Mouse (Mus musculus) bone marrow, adult 2 months (tissue): ENCODE results near the gene Slc13a4.

Experiments used
- CTCF ChIP-seq: fragments of 200-500 bp; IDR thresholded peaks from 2 replicates; pipeline ENCODE4 v1.5.1; 2011; ENCODE audit warnings: low read length, control low read depth; ENCODE audit not compliant: control insufficient read depth, insufficient read depth
- POLR2A ChIP-seq: fragments of 200-500 bp; IDR thresholded peaks from 2 replicates; pipeline ENCODE4 v1.6.1; 2011; ENCODE audit warnings: low read depth, mild to moderate bottlenecking, control low read depth, low read length, borderline replicate concordance; ENCODE audit not compliant: control insufficient read depth

DNA sequence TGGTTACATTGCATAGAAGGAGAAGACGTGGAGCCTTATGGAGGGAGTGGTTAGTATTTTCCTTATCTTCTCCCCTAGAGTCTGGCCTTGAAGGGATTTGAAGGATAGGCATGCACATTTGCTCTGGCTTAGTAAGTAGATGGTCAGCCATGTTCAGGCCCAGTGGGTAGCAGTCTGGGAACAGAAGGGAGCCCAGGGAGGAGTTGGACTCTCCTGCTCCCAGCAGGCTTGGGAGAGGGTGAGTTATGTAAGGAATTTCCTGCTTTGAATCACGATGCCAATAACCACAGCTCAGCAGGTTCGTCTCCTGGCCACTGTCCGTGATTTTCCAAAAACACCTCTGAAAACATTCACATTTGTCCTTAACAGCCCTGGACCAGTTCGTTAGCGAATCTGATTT is 22.9 kb upstream of the Slc13a4 start:
- TF ChIP-seq CTCF (no peak), POLR2A (no peak)
